In genomic region chr2:59958543-59958942, GRCm38 (mm10) we compare ENCODE assay signal across 11 mouse cellular contexts.
DNase-seq lines count a peak whose midpoint lies in the region; ATAC-seq lines count a peak whose summit lies in the region.
"Had no signal": no experiment of that assay in that cellular context is flagged by ENCODE, and none has a peak within 500 bp of the region (broad histone marks: within the 10 kb centered on the region; RNA-seq: fewer than 3 reads in every experiment).

No protein-coding gene starts in this region.

- 66% methylated on average over 6 of the region's 6 CpGs for WGBS in embryonic facial prominence, embryonic 14.5 days
- WGBS in embryonic facial prominence, embryonic 10.5 days = 88% methylated on average over 6 of the region's 6 CpGs
- 40% methylated on average over 6 of the region's 6 CpGs for WGBS in intestine, embryonic 14.5 days
- 42% methylated on average over 6 of the region's 6 CpGs for WGBS in intestine, embryonic 15.5 days
- 43% methylated on average over 6 of the region's 6 CpGs for WGBS in neural tube, embryonic 15.5 days

- peak; percentile 67 for DNase-seq in embryonic facial prominence, embryonic 14.5 days (ENCODE audit: low spot score)
- DNase-seq in embryonic facial prominence, embryonic 10.5 days (ENCODE audit: low spot score) = no peak
- peak; percentile 57 for DNase-seq in intestine, embryonic 14.5 days (ENCODE audit: low spot score)
- DNase-seq in ovary, postnatal 36 days (ENCODE audit: low spot score) = peak; percentile 11
- DNase-seq in ovary, postnatal 10 days (ENCODE audit: low spot score) = no peak
- DNase-seq: adrenal gland, postnatal 25 days; right cerebral cortex, postnatal 25 days had no signal

- H3K36me3 ChIP-seq in embryonic facial prominence, embryonic 14.5 days (ENCODE audit: control insufficient read depth, insufficient read depth, low read length) = peaks cover 55% of the 10 kb centered on the region
- peaks cover 75% of the 10 kb centered on the region for H3K36me3 ChIP-seq in embryonic facial prominence, embryonic 10.5 days (replicated peaks)
- peaks cover 53% of the 10 kb centered on the region for H3K36me3 ChIP-seq in intestine, embryonic 14.5 days (ENCODE audit: control insufficient read depth, insufficient read depth, low read length)
- H3K36me3 ChIP-seq in intestine, embryonic 15.5 days = peaks cover 10% of the 10 kb centered on the region
- H3K36me3 ChIP-seq in neural tube, embryonic 15.5 days = peaks cover 14% of the 10 kb centered on the region

- no peak overlapping the region for H3K4me3 ChIP-seq in embryonic facial prominence, embryonic 14.5 days (ENCODE audit: low read depth, low read length)
- no peak overlapping the region for H3K4me3 ChIP-seq in embryonic facial prominence, embryonic 10.5 days
- H3K4me3 ChIP-seq in intestine, embryonic 14.5 days (ENCODE audit: low read depth, low read length) = no peak overlapping the region
- no peak overlapping the region for H3K4me3 ChIP-seq in intestine, embryonic 15.5 days (replicated peaks)
- no peak overlapping the region for H3K4me3 ChIP-seq in neural tube, embryonic 15.5 days (replicated peaks)
- H3K4me3 ChIP-seq: stomach, embryonic 15.5 days had no signal

- H3K4me1 ChIP-seq in embryonic facial prominence, embryonic 14.5 days (ENCODE audit: control insufficient read depth, insufficient read depth, low read length) = no peaks in the 10 kb centered on the region
- no peaks in the 10 kb centered on the region for H3K4me1 ChIP-seq in embryonic facial prominence, embryonic 10.5 days
- no peaks in the 10 kb centered on the region for H3K4me1 ChIP-seq in intestine, embryonic 14.5 days (replicated peaks; ENCODE audit: control insufficient read depth, insufficient read depth, low read length)
- no peaks in the 10 kb centered on the region for H3K4me1 ChIP-seq in intestine, embryonic 15.5 days (replicated peaks)
- peaks cover 7% of the 10 kb centered on the region for H3K4me1 ChIP-seq in neural tube, embryonic 15.5 days
- H3K4me1 ChIP-seq: stomach, embryonic 15.5 days had no signal

- no peak overlapping the region for H3K27ac ChIP-seq in embryonic facial prominence, embryonic 14.5 days (replicated peaks; ENCODE audit: low read depth, low read length)
- no peak overlapping the region for H3K27ac ChIP-seq in embryonic facial prominence, embryonic 10.5 days (replicated peaks)
- H3K27ac ChIP-seq in intestine, embryonic 14.5 days (ENCODE audit: low read depth) = no peak overlapping the region
- H3K27ac ChIP-seq in intestine, embryonic 15.5 days = no peak overlapping the region
- no peak overlapping the region for H3K27ac ChIP-seq in neural tube, embryonic 15.5 days (replicated peaks)
- H3K27ac ChIP-seq: stomach, embryonic 15.5 days had no signal

- no peaks in the 10 kb centered on the region for H3K27me3 ChIP-seq in embryonic facial prominence, embryonic 14.5 days (replicated peaks; ENCODE audit: control insufficient read depth, insufficient read depth, low read length)
- no peaks in the 10 kb centered on the region for H3K27me3 ChIP-seq in embryonic facial prominence, embryonic 10.5 days (replicated peaks; ENCODE audit: low read depth, poor library complexity, severe bottlenecking)
- no peaks in the 10 kb centered on the region for H3K27me3 ChIP-seq in intestine, embryonic 14.5 days (replicated peaks; ENCODE audit: control insufficient read depth, insufficient read depth, low read length)
- no peaks in the 10 kb centered on the region for H3K27me3 ChIP-seq in intestine, embryonic 15.5 days (replicated peaks)
- H3K27me3 ChIP-seq in neural tube, embryonic 15.5 days (replicated peaks) = no peaks in the 10 kb centered on the region
- H3K27me3 ChIP-seq: stomach, embryonic 15.5 days had no signal

- H3K4me2 ChIP-seq in embryonic facial prominence, embryonic 14.5 days (ENCODE audit: low read depth, low read length) = no peak overlapping the region
- H3K4me2 ChIP-seq in intestine, embryonic 14.5 days (ENCODE audit: low read length) = no peak overlapping the region
- H3K4me2 ChIP-seq in intestine, embryonic 15.5 days (replicated peaks) = no peak overlapping the region
- H3K4me2 ChIP-seq in neural tube, embryonic 15.5 days = no peak overlapping the region
- H3K4me2 ChIP-seq: stomach, embryonic 15.5 days had no signal

- ATAC-seq in embryonic facial prominence, embryonic 14.5 days (ENCODE audit: low read depth) = no peak
- no peak for ATAC-seq in intestine, embryonic 14.5 days (replicated peaks; ENCODE audit: low FRiP score, low TSS enrichment, low read depth)
- ATAC-seq in intestine, embryonic 15.5 days = no peak
- peak; percentile 72; the same call in 1 of the 2 replicates for ATAC-seq in neural tube, embryonic 15.5 days (ENCODE audit: low FRiP score)
- no peak for ATAC-seq in granulocyte monocyte progenitor cell, adult 5-6 weeks (replicated peaks; ENCODE audit: poor library complexity, severe bottlenecking)

- no peak overlapping the region for H3K9ac ChIP-seq in embryonic facial prominence, embryonic 14.5 days (ENCODE audit: low read depth, low read length)
- no peak overlapping the region for H3K9ac ChIP-seq in intestine, embryonic 14.5 days (ENCODE audit: low read length)
- H3K9ac ChIP-seq in intestine, embryonic 15.5 days = no peak overlapping the region
- no peak overlapping the region for H3K9ac ChIP-seq in neural tube, embryonic 15.5 days (replicated peaks)
- H3K9ac ChIP-seq: stomach, embryonic 15.5 days had no signal

- no peaks in the 10 kb centered on the region for H3K9me3 ChIP-seq in embryonic facial prominence, embryonic 14.5 days (ENCODE audit: control insufficient read depth, low read length)
- no peaks in the 10 kb centered on the region for H3K9me3 ChIP-seq in embryonic facial prominence, embryonic 10.5 days
- no peaks in the 10 kb centered on the region for H3K9me3 ChIP-seq in intestine, embryonic 14.5 days (ENCODE audit: control insufficient read depth, low read length)
- no peaks in the 10 kb centered on the region for H3K9me3 ChIP-seq in intestine, embryonic 15.5 days
- no peaks in the 10 kb centered on the region for H3K9me3 ChIP-seq in neural tube, embryonic 15.5 days (replicated peaks)
- H3K9me3 ChIP-seq: stomach, embryonic 15.5 days had no signal

Comparison
In these comparisons a context has a peak if more than half of its experiments do, and no peak if none do; other contexts are left out.
1. DNase-seq: peak in embryonic facial prominence, embryonic 14.5 days (single experiment), intestine, embryonic 14.5 days (single experiment) and ovary, postnatal 36 days (single experiment); none in embryonic facial prominence, embryonic 10.5 days (single experiment) and ovary, postnatal 10 days (single experiment).